Mouse (Mus musculus): ENCODE data around the gene Dlk1. TPM values are rescaled to one million over a fixed set of nuclear protein-coding genes. Genes with fewer than 3 reads are reported as not detected.

Gene Dlk1
- 744 and 770 TPM in 2 replicates for polyA plus RNA-seq (2014; fragmentation: Nextera tagmentation; extraction: Ambion mirVana)

- ATAC-seq (replicated peaks; ENCODE audit: low FRiP score) = no peak
- Histone ChIP-seq H3K4me2 (peak within 1 kb of the TSS; percentile 58), H3K27me3 (replicated peaks; ENCODE audit: control insufficient read depth, insufficient read depth, low read length) (peaks cover 74% of the 10 kb centered on the region), H3K36me3 (ENCODE audit: control insufficient read depth, insufficient read depth, low read length) (peaks cover 4% of the 10 kb centered on the region; the same call in 1 of the 2 replicates), H3K27ac (ENCODE audit: low read depth, low read length) (peak within 1 kb of the TSS; percentile 82), H3K4me1 (replicated peaks; ENCODE audit: control insufficient read depth, insufficient read depth, low read length) (peaks cover 31% of the 10 kb centered on the region), H3K9ac (ENCODE audit: low read depth, low read length) (peak within 1 kb of the TSS; percentile 66), H3K9me3 (ENCODE audit: control insufficient read depth, low read length) (no peaks in the 10 kb centered on the region), H3K4me3 (ENCODE audit: low read depth, low read length) (peak within 1 kb of the TSS; percentile 56)
- 6% methylated on average over 13 of the region's 13 CpGs for WGBS
- no peak for DNase-seq (ENCODE audit: low spot score)
These were observed at the start of gene Dlk1 for GRCm38 (mm10) chr12:109452592-109452991. TSS of gene Dlk1 (plus strand) at chr12:109452823.

GRCm38 (mm10) chr12:109402943-109403342 lies 49.7 kb upstream of the Dlk1 start:
- H3K9ac ChIP-seq (ENCODE audit: low read depth, low read length) = no peak overlapping the region
- ATAC-seq (replicated peaks; ENCODE audit: low FRiP score) (no peak), DNase-seq (ENCODE audit: low spot score) (no peak)
- peak overlapping the region; percentile 71; the same call in 1 of the 2 replicates for H3K27ac ChIP-seq (ENCODE audit: low read depth, low read length)
- no peak overlapping the region for H3K4me3 ChIP-seq (ENCODE audit: low read depth, low read length)
- no peak overlapping the region for H3K4me2 ChIP-seq
- 69% methylated on average over 5 of the region's 5 CpGs for WGBS
- H3K9me3 ChIP-seq (ENCODE audit: control insufficient read depth, low read length) = no peaks in the 10 kb centered on the region
- H3K27me3 ChIP-seq (replicated peaks; ENCODE audit: control insufficient read depth, insufficient read depth, low read length) = no peaks in the 10 kb centered on the region; the same call in 1 of the 2 replicates
- no peaks in the 10 kb centered on the region for H3K36me3 ChIP-seq (ENCODE audit: control insufficient read depth, insufficient read depth, low read length)
- peaks cover 24% of the 10 kb centered on the region for H3K4me1 ChIP-seq (replicated peaks; ENCODE audit: control insufficient read depth, insufficient read depth, low read length)

GRCm38 (mm10) chr12:109403752-109404151 lies 48.9 kb upstream of the Dlk1 start:
- 55% methylated on average over 9 of the region's 9 CpGs for WGBS
- no peak for ATAC-seq (replicated peaks; ENCODE audit: low FRiP score)
- no peak overlapping the region for H3K4me2 ChIP-seq
- H3K9me3 ChIP-seq (ENCODE audit: control insufficient read depth, low read length) = no peaks in the 10 kb centered on the region
- H3K27ac ChIP-seq (ENCODE audit: low read depth, low read length) = no peak overlapping the region
- H3K4me3 ChIP-seq (ENCODE audit: low read depth, low read length) = no peak overlapping the region
- H3K4me1 ChIP-seq (replicated peaks; ENCODE audit: control insufficient read depth, insufficient read depth, low read length) = peaks cover 24% of the 10 kb centered on the region
- no peaks in the 10 kb centered on the region for H3K36me3 ChIP-seq (ENCODE audit: control insufficient read depth, insufficient read depth, low read length)
- no peak overlapping the region for H3K9ac ChIP-seq (ENCODE audit: low read depth, low read length)
- no peak for DNase-seq (ENCODE audit: low spot score)
- H3K27me3 ChIP-seq (replicated peaks; ENCODE audit: control insufficient read depth, insufficient read depth, low read length) = no peaks in the 10 kb centered on the region; the same call in 1 of the 2 replicates

- Histone ChIP-seq H3K9me3 (ENCODE audit: control insufficient read depth, low read length) (no peaks in the 10 kb centered on the region), H3K9ac (ENCODE audit: low read depth, low read length) (no peak overlapping the region), H3K4me3 (ENCODE audit: low read depth, low read length) (no peak overlapping the region), H3K4me2 (no peak overlapping the region), H3K27me3 (replicated peaks; ENCODE audit: control insufficient read depth, insufficient read depth, low read length) (no peaks in the 10 kb centered on the region; the same call in 1 of the 2 replicates), H3K4me1 (replicated peaks; ENCODE audit: control insufficient read depth, insufficient read depth, low read length) (peaks cover 21% of the 10 kb centered on the region), H3K27ac (ENCODE audit: low read depth, low read length) (no peak overlapping the region), H3K36me3 (ENCODE audit: control insufficient read depth, insufficient read depth, low read length) (no peaks in the 10 kb centered on the region)
- ATAC-seq (replicated peaks; ENCODE audit: low FRiP score) = no peak
- 31% methylated on average over 3 of the region's 3 CpGs for whole genome bisulfite sequencing
- no peak for DNase-seq (ENCODE audit: low spot score)
These were observed 46.6 kb upstream of the Dlk1 start for GRCm38 (mm10) chr12:109406018-109406417.

- Histone ChIP-seq H3K27ac (ENCODE audit: low read depth, low read length) (peak overlapping the region; percentile 55; the same call in 1 of the 2 replicates), H3K9me3 (ENCODE audit: control insufficient read depth, low read length) (no peaks in the 10 kb centered on the region), H3K4me1 (replicated peaks; ENCODE audit: control insufficient read depth, insufficient read depth, low read length) (peaks cover 14% of the 10 kb centered on the region; the same call in 1 of the 2 replicates), H3K4me2 (no peak overlapping the region), H3K27me3 (replicated peaks; ENCODE audit: control insufficient read depth, insufficient read depth, low read length) (no peaks in the 10 kb centered on the region; the same call in 1 of the 2 replicates), H3K36me3 (ENCODE audit: control insufficient read depth, insufficient read depth, low read length) (no peaks in the 10 kb centered on the region), H3K4me3 (ENCODE audit: low read depth, low read length) (no peak overlapping the region), H3K9ac (ENCODE audit: low read depth, low read length) (no peak overlapping the region)
- no peak for DNase-seq (ENCODE audit: low spot score)
- WGBS = 56% methylated on average over 11 of the region's 11 CpGs
- ATAC-seq (replicated peaks; ENCODE audit: low FRiP score) = no peak
These were observed 41.9 kb upstream of the Dlk1 start for GRCm38 (mm10) chr12:109410723-109411122.

- no peak overlapping the region for H3K4me3 ChIP-seq (ENCODE audit: low read depth, low read length)
- H3K36me3 ChIP-seq (ENCODE audit: control insufficient read depth, insufficient read depth, low read length) = no peaks in the 10 kb centered on the region
- no peak for DNase-seq (ENCODE audit: low spot score)
- no peak overlapping the region for H3K4me2 ChIP-seq
- 0 out of 2 replicates have a peak, but pooled peaks have one; percentile 26 for ATAC-seq (replicated peaks; ENCODE audit: low FRiP score)
- H3K4me1 ChIP-seq (replicated peaks; ENCODE audit: control insufficient read depth, insufficient read depth, low read length) = peaks cover 10% of the 10 kb centered on the region; the same call in 1 of the 2 replicates
- peak overlapping the region; percentile 55; the same call in 1 of the 2 replicates for H3K27ac ChIP-seq (ENCODE audit: low read depth, low read length)
- H3K9me3 ChIP-seq (ENCODE audit: control insufficient read depth, low read length) = no peaks in the 10 kb centered on the region
- H3K9ac ChIP-seq (ENCODE audit: low read depth, low read length) = no peak overlapping the region
- no peaks in the 10 kb centered on the region; the same call in 1 of the 2 replicates for H3K27me3 ChIP-seq (replicated peaks; ENCODE audit: control insufficient read depth, insufficient read depth, low read length)
- 58% methylated on average over 9 of the region's 9 CpGs for WGBS
These were observed 41.2 kb upstream of the Dlk1 start for GRCm38 (mm10) chr12:109411172-109412070.

GRCm38 (mm10) chr12:109412071-109412440 lies 40.6 kb upstream of the Dlk1 start:
- H3K9me3 ChIP-seq (ENCODE audit: control insufficient read depth, low read length) = no peaks in the 10 kb centered on the region
- WGBS = 73% methylated on average over 8 of the region's 8 CpGs
- H3K4me2 ChIP-seq = no peak overlapping the region
- no peak overlapping the region for H3K9ac ChIP-seq (ENCODE audit: low read depth, low read length)
- peaks cover 10% of the 10 kb centered on the region; the same call in 1 of the 2 replicates for H3K4me1 ChIP-seq (replicated peaks; ENCODE audit: control insufficient read depth, insufficient read depth, low read length)
- ATAC-seq (replicated peaks; ENCODE audit: low FRiP score) (no peak), DNase-seq (ENCODE audit: low spot score) (no peak)
- no peaks in the 10 kb centered on the region for H3K36me3 ChIP-seq (ENCODE audit: control insufficient read depth, insufficient read depth, low read length)
- no peak overlapping the region for H3K4me3 ChIP-seq (ENCODE audit: low read depth, low read length)
- no peak overlapping the region for H3K27ac ChIP-seq (ENCODE audit: low read depth, low read length)
- no peaks in the 10 kb centered on the region; the same call in 1 of the 2 replicates for H3K27me3 ChIP-seq (replicated peaks; ENCODE audit: control insufficient read depth, insufficient read depth, low read length)

- Histone ChIP-seq H3K4me1 (replicated peaks; ENCODE audit: control insufficient read depth, insufficient read depth, low read length) (peaks cover 15% of the 10 kb centered on the region), H3K27ac (ENCODE audit: low read depth, low read length) (no peak overlapping the region), H3K9ac (ENCODE audit: low read depth, low read length) (no peak overlapping the region), H3K4me2 (no peak overlapping the region), H3K4me3 (ENCODE audit: low read depth, low read length) (no peak overlapping the region), H3K36me3 (ENCODE audit: control insufficient read depth, insufficient read depth, low read length) (no peaks in the 10 kb centered on the region), H3K27me3 (replicated peaks; ENCODE audit: control insufficient read depth, insufficient read depth, low read length) (no peaks in the 10 kb centered on the region; the same call in 1 of the 2 replicates), H3K9me3 (ENCODE audit: control insufficient read depth, low read length) (no peaks in the 10 kb centered on the region)
- WGBS = 43% methylated on average over 5 of the region's 5 CpGs
- DNase-seq (ENCODE audit: low spot score) (no peak), ATAC-seq (replicated peaks; ENCODE audit: low FRiP score) (no peak)
These were observed 39.9 kb upstream of the Dlk1 start for GRCm38 (mm10) chr12:109412675-109413074.

All from liver, embryonic 11.5 days (tissue).